Mouse (Mus musculus) hindbrain, embryonic 16.5 days (tissue): ENCODE data around the gene Msrb1. TPM values are rescaled to one million over a fixed set of nuclear protein-coding genes. Genes with fewer than 3 reads are reported as not detected.
"Not testable (repeated sequence)": the region's sequence is repeated elsewhere in the genome, so short reads cannot be mapped to it uniquely, and the experiment has no call there.

Experiments used
- ATAC-seq: fragments of 200-750 bp; cut with Nextera tagmentation; 2 replicates; pipeline ENCODE4 v1.8.0; 2017; ENCODE audit warnings: moderate TSS enrichment, moderate library complexity
- H3K27ac ChIP-seq: fragments of 300-500 bp; sonication (generic); 2 replicates; pipeline ENCODE4 v1.5.1; 2014; ENCODE audit warnings: low read depth, mild to moderate bottlenecking, control low read depth, low read length, moderate library complexity
- H3K27me3 ChIP-seq: fragments of 300-500 bp; sonication (generic); replicated peaks from 2 replicates; pipeline ENCODE4 v1.6.1; 2014; ENCODE audit warnings: low read length; ENCODE audit not compliant: control insufficient read depth, insufficient read depth
- H3K36me3 ChIP-seq: fragments of 300-500 bp; sonication (generic); 2 replicates; pipeline ENCODE4 v1.6.1; 2014; ENCODE audit warnings: mild to moderate bottlenecking, low read length, moderate library complexity, mixed read lengths; ENCODE audit not compliant: control insufficient read depth, insufficient read depth
- H3K4me1 ChIP-seq: fragments of 300-500 bp; sonication (generic); 2 replicates; pipeline ENCODE4 v1.6.1; 2014; ENCODE audit warnings: low read depth, low read length; ENCODE audit not compliant: control insufficient read depth, insufficient read depth
- H3K4me2 ChIP-seq: fragments of 300-500 bp; sonication (generic); 2 replicates; pipeline ENCODE4 v1.6.1; 2014; ENCODE audit warnings: mild to moderate bottlenecking, low read length, control low read depth, moderate library complexity
- H3K4me3 ChIP-seq: fragments of 300-500 bp; sonication (generic); 2 replicates; pipeline ENCODE4 v1.5.1; 2014; ENCODE audit warnings: mild to moderate bottlenecking, low read length, control low read depth, moderate library complexity
- H3K9ac ChIP-seq: fragments of 300-500 bp; sonication (generic); 2 replicates; pipeline ENCODE4 v1.6.1; 2014; ENCODE audit warnings: low read depth, mild to moderate bottlenecking, control low read depth, low read length, moderate library complexity
- H3K9me3 ChIP-seq: fragments of 300-500 bp; sonication (generic); 2 replicates; pipeline ENCODE4 v1.6.1; 2014; ENCODE audit warnings: mild to moderate bottlenecking, low read length, moderate library complexity; ENCODE audit not compliant: control insufficient read depth
- WGBS: fragments of 180-500 bp; shearing (Covaris S2); extraction: QIAGEN DNeasy Blood & Tissue Kit; methylation state at CpG from one replicate; pipeline ENCODE4 v1.1.7; 2014; 5-methylcytosine and 5-hydroxymethylcytosine counted together
- polyA plus RNA-seq: library from polyadenylated mRNA; unstranded; fragments of >200 nt; fragmentation: Nextera tagmentation; extraction: Ambion mirVana; gene quantifications from 2 replicates; pipeline ENCODE4 v1.2.1, GENCODE M21; 2015

Msrb1 gene
- polyA plus RNA-seq, 1 experiment from 2014 or later: 17.5 TPM

DNA sequence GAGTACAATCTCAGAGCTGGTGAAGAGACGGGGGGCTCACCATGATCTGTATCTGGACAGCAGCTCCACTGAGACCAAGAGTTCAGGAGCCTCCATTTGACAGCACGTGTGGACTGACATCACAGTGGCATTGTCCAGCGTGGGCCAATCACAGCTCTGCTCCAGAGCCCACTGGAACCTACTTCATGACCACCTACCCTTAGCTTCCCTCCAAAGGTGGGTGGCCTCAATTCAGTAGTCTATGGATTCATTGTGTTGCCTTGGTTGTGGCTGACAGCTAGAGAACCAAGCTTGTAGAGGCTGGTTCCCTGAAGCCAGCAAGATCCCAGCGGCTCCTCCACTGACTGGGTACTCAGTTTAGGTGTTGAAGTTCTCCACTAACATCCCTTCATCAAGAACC, 18.5 kb upstream of the Msrb1 start, which contains the start of the genes Rnf151 and Rps2:
TSS of gene Rnf151 (minus strand) at position 121 of the 400 bp plus-strand sequence.
TSS of gene Rps2 (plus strand) at position 174 of the 400 bp plus-strand sequence.
- Histone ChIP-seq H3K9ac (no peak within 1 kb of the TSS; the same call in 1 of the 2 replicates), H3K9me3 (no peaks in the 10 kb centered on the region), H3K4me3 (peak within 1 kb of the TSS; percentile 89), H3K27me3 (no peaks in the 10 kb centered on the region), H3K4me1 (peaks cover 23% of the 10 kb centered on the region), H3K4me2 (peak within 1 kb of the TSS; percentile 62), H3K27ac (no peak within 1 kb of the TSS), H3K36me3 (peaks cover 16% of the 10 kb centered on the region)
- no peak for ATAC-seq
- 85% methylated on average over 4 of the region's 4 CpGs for WGBS

- WGBS: 70% methylated on average over 5 of the region's 5 CpGs
- not testable (repeated sequence) for H3K27me3 ChIP-seq, ATAC-seq, H3K9me3 ChIP-seq, H3K27ac ChIP-seq
- Histone ChIP-seq H3K4me2 (peak overlapping the region; percentile 62), H3K4me3 (peak overlapping the region; percentile 89), H3K9ac (peak overlapping the region; percentile 90), H3K4me1 (peaks cover 30% of the 10 kb centered on the region), H3K36me3 (peaks cover 16% of the 10 kb centered on the region)
Observed at GRCm38 (mm10) chr17:24718938-24719337, 17.5 kb upstream of the Msrb1 start.

DNA sequence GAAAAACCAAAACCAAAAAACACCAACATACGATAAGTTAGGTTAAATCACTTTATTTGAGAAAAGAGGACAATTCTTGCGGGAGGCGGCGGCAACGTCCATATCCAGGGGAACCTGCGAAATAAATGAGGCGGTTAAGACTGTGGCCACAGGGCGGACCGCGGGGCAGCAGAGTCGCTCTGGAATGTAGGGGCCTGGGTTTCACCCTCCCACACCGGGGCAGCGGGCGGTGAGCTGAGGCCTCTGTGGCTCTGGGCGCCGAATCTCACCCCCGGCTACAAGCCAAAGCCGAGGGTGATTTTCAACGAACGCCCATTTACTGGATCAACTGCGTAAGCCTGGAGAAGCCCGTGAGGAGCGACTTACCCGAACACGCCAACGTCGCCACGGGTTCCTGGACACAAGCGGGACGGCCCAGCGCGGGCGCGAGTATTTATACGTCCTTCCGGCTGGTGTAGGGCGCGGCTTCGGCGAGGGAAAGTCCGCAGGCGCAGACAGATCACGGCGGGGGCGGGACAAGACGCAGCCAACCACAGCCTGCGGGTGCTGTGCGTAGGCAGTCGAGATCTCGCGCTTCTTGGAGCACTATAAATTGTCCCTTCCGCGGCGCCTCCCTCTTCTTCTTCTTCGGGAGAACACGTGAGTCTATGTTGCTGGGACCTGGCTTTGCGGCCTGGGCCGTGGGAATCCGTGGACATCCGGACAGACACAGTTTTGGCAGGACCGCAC, 16.8 kb upstream of the Msrb1 start:
- under 1% methylated on average over 59 of the region's 61 CpGs for WGBS

GRCm38 (mm10) chr17:24720616-24721015, 15.8 kb upstream of the Msrb1 start:
- H3K27me3 ChIP-seq, H3K27ac ChIP-seq, ATAC-seq, H3K9me3 ChIP-seq: not testable (repeated sequence)
- Histone ChIP-seq H3K4me3 (peak overlapping the region; percentile 89), H3K4me2 (peak overlapping the region; percentile 89), H3K36me3 (peaks cover 16% of the 10 kb centered on the region), H3K4me1 (peaks cover 30% of the 10 kb centered on the region), H3K9ac (peak overlapping the region; percentile 76)
- WGBS: under 1% methylated on average over 9 of the region's 11 CpGs

More for the DNA sequence above, 16.8 kb upstream of the Msrb1 start:
- Histone ChIP-seq H3K36me3 (peaks cover 16% of the 10 kb centered on the region), H3K4me1 (peaks cover 30% of the 10 kb centered on the region), H3K9ac (peak overlapping the region; percentile 90), H3K4me2 (peak overlapping the region; percentile 89), H3K4me3 (peak overlapping the region; percentile 89), H3K27ac (peak overlapping the region; percentile 87), H3K9me3 (no peaks in the 10 kb centered on the region), H3K27me3 (no peaks in the 10 kb centered on the region)
- peak; percentile 99 for ATAC-seq

- not testable (repeated sequence) for H3K9me3 ChIP-seq, ATAC-seq, H3K27ac ChIP-seq, H3K27me3 ChIP-seq
- H3K9ac ChIP-seq: peak overlapping the region; percentile 15; the same call in 1 of the 2 replicates
- peak overlapping the region; percentile 23 for H3K4me3 ChIP-seq
- WGBS: 75% methylated on average over 7 of the region's 7 CpGs
- H3K36me3 ChIP-seq: peaks cover 11% of the 10 kb centered on the region
- H3K4me2 ChIP-seq: peak overlapping the region; percentile 89
- peaks cover 30% of the 10 kb centered on the region for H3K4me1 ChIP-seq
Observed at GRCm38 (mm10) chr17:24721383-24721955, 15.0 kb upstream of the Msrb1 start.

GRCm38 (mm10) chr17:24722220-24722924, 14.1 kb upstream of the Msrb1 start:
- Histone ChIP-seq H3K27me3 (no peaks in the 10 kb centered on the region), H3K36me3 (peaks cover 11% of the 10 kb centered on the region), H3K9ac (peak overlapping the region; percentile 16; the same call in 1 of the 2 replicates), H3K9me3 (no peaks in the 10 kb centered on the region), H3K27ac (no peak overlapping the region), H3K4me2 (no peak overlapping the region; the same call in 1 of the 2 replicates), H3K4me3 (no peak overlapping the region), H3K4me1 (peaks cover 30% of the 10 kb centered on the region)
- 39% methylated on average over 13 of the region's 13 CpGs for WGBS
- ATAC-seq: no peak

GRCm38 (mm10) chr17:24723122-24723880, 13.1 kb upstream of the Msrb1 start:
- Histone ChIP-seq H3K9me3 (no peaks in the 10 kb centered on the region), H3K4me2 (peak overlapping the region; percentile 88), H3K27ac (peak overlapping the region; percentile 79), H3K36me3 (peaks cover 9% of the 10 kb centered on the region), H3K27me3 (no peaks in the 10 kb centered on the region), H3K9ac (peak overlapping the region; percentile 90), H3K4me3 (peak overlapping the region; percentile 82), H3K4me1 (peaks cover 30% of the 10 kb centered on the region)
- WGBS: 5% methylated on average over 12 of the region's 12 CpGs
- no peak for ATAC-seq

- Histone ChIP-seq H3K27ac (peak overlapping the region; percentile 79), H3K9ac (peak overlapping the region; percentile 90), H3K27me3 (no peaks in the 10 kb centered on the region), H3K4me2 (peak overlapping the region; percentile 88), H3K4me3 (peak overlapping the region; percentile 82), H3K4me1 (peaks cover 28% of the 10 kb centered on the region), H3K36me3 (peaks cover 9% of the 10 kb centered on the region), H3K9me3 (no peaks in the 10 kb centered on the region)
- no peak for ATAC-seq
- under 1% methylated on average over 15 of the region's 15 CpGs for WGBS
Observed at GRCm38 (mm10) chr17:24723881-24724180, 12.6 kb upstream of the Msrb1 start.
